Mouse (Mus musculus) CD8-positive naive resting alpha-beta T cell, adult 2 months (primary cell): Measurements from ENCODE around the gene St6galnac3.

Experiments
- DNase-seq, 2 experiments: peaks; one replicate each; pipeline ENCODE4 v3.0.0; 2022; ENCODE audit warnings: low read depth in 2 of 2, low spot score in 2 of 2

Gene St6galnac3

GRCm38 (mm10) chr3:153176325-153176724 is 548.6 kb downstream of the St6galnac3 start:
- DNase-seq = no peak

GRCm38 (mm10) chr3:153174336-153175033 is 550.5 kb downstream of the St6galnac3 start:
- no peak for DNase-seq

- DNase-seq = no peak
These were observed 551.4 kb downstream of the St6galnac3 start for GRCm38 (mm10) chr3:153173567-153173966.

GRCm38 (mm10) chr3:153170146-153170545 is 554.8 kb downstream of the St6galnac3 start:
- no peak for DNase-seq

- DNase-seq = no peak
These were observed 555.2 kb downstream of the St6galnac3 start for GRCm38 (mm10) chr3:153169744-153170143.

- DNase-seq = no peak
These were observed 563.3 kb downstream of the St6galnac3 start for GRCm38 (mm10) chr3:153161676-153162075.

GRCm38 (mm10) chr3:153160683-153161082 is 564.3 kb downstream of the St6galnac3 start:
- DNase-seq = no peak

GRCm38 (mm10) chr3:153148887-153149286 is 576.1 kb downstream of the St6galnac3 start:
- no peak for DNase-seq
